Mouse (Mus musculus) lung, postnatal 0 days (tissue): ENCODE measurements at regions not wholly inside any gene's neighbourhood (a gene's known extent, or its start where the extent isn't known, plus 50 kb on each side); places are given as distances from the start of the nearest gene placed in this dataset.

Source experiments
- ATAC-seq: fragments of 200-750 bp; cut with Nextera tagmentation; 2 replicates; pipeline ENCODE4 v1.8.0; 2017; ENCODE audit warnings: moderate library complexity
- DNase-seq: peaks from one replicate; pipeline ENCODE4 v3.0.0-alpha.2; 2016; ENCODE audit warnings: low spot score
- H3K27ac ChIP-seq: fragments of 300-500 bp; sonication (generic); 2 replicates; pipeline ENCODE4 v1.5.1; 2014; ENCODE audit warnings: antibody characterized with exemption, mild to moderate bottlenecking, low read length, mixed read lengths
- H3K27me3 ChIP-seq: fragments of 300-500 bp; sonication (generic); replicated peaks from 2 replicates; pipeline ENCODE4 v1.6.1; 2014; ENCODE audit warnings: low read length, mixed read lengths; ENCODE audit not compliant: insufficient read depth
- H3K36me3 ChIP-seq: fragments of 300-500 bp; sonication (generic); 2 replicates; pipeline ENCODE4 v1.6.1; 2014; ENCODE audit warnings: low read length, mixed read lengths; ENCODE audit not compliant: insufficient read depth
- H3K4me1 ChIP-seq: fragments of 300-500 bp; sonication (generic); 2 replicates; pipeline ENCODE4 v1.6.1; 2014; ENCODE audit warnings: antibody characterized with exemption, low read depth, low read length, mixed read lengths; ENCODE audit not compliant: insufficient read depth
- H3K4me2 ChIP-seq: fragments of 300-500 bp; sonication (generic); replicated peaks from 2 replicates; pipeline ENCODE4 v1.6.1; 2014; ENCODE audit warnings: low read depth, mild to moderate bottlenecking, low read length, moderate library complexity, mixed read lengths
- H3K4me3 ChIP-seq: fragments of 300-500 bp; sonication (generic); 2 replicates; pipeline ENCODE4 v1.5.1; 2014; ENCODE audit warnings: low read depth, low read length
- H3K9ac ChIP-seq: fragments of 300-500 bp; sonication (generic); replicated peaks from 2 replicates; pipeline ENCODE4 v1.6.1; 2014; ENCODE audit warnings: low read depth, mild to moderate bottlenecking
- H3K9me3 ChIP-seq: fragments of 300-500 bp; sonication (generic); 2 replicates; pipeline ENCODE4 v1.6.1; 2016; ENCODE audit warnings: low read length, mixed read lengths
- CTCF ChIP-seq: IDR thresholded peaks from 2 replicates; pipeline ENCODE4 v1.5.1; 2016; ENCODE audit warnings: antibody characterized with exemption, mild to moderate bottlenecking
- EP300 ChIP-seq: IDR thresholded peaks from 2 replicates; pipeline ENCODE4 v1.6.1; 2016; ENCODE audit warnings: antibody characterized with exemption, mild to moderate bottlenecking, control low read depth
- WGBS: fragments of 180-500 bp; shearing (Covaris S2); extraction: QIAGEN DNeasy Blood & Tissue Kit; methylation state at CpG from one replicate; pipeline ENCODE4 v1.1.7; 2014; 5-methylcytosine and 5-hydroxymethylcytosine counted together

DNA sequence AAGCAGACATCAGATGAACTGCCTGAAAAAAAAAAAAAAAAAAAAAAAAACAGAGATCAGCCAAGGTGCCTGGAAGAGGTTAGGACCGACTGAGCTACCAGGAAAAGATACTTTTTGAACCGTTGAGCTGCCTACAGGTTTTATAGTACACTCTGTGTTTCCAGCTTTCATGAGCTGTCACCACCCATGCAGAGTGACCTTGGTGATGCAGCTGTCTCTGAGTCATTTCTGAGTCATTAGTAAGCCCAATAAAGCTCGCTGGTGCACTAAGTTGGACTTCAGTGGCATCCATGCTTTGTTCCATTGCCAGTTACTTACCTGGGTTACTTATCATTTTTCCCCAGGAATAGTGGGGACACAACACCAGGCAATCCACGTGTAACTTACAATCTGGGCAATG, 592.9 kb upstream of the Arpp21 start:
- Histone ChIP-seq H3K27ac (no peak overlapping the region), H3K36me3 (no peaks in the 10 kb centered on the region), H3K9me3 (no peaks in the 10 kb centered on the region), H3K9ac (no peak overlapping the region), H3K27me3 (no peaks in the 10 kb centered on the region), H3K4me1 (no peaks in the 10 kb centered on the region), H3K4me3 (no peak overlapping the region), H3K4me2 (no peak overlapping the region)
- no peak for TF ChIP-seq EP300
- DNase-seq, result no peak
- WGBS, result 67% methylated on average over 4 of the region's 4 CpGs
- ATAC-seq, result no peak

- H3K36me3 ChIP-seq, result no peaks in the 10 kb centered on the region
- H3K4me3 ChIP-seq, result no peak overlapping the region
- no peak overlapping the region for H3K9ac ChIP-seq
- H3K4me2 ChIP-seq, result no peak overlapping the region
- no peak overlapping the region for H3K27ac ChIP-seq
- no peak for TF ChIP-seq CTCF
- TF ChIP-seq EP300, result no peak
- H3K27me3 ChIP-seq, result no peaks in the 10 kb centered on the region
- no peaks in the 10 kb centered on the region for H3K4me1 ChIP-seq
- ATAC-seq (no peak), DNase-seq (no peak)
- 22% methylated on average over 5 of the region's 5 CpGs for WGBS
- H3K9me3 ChIP-seq, result no peaks in the 10 kb centered on the region
Observed at GRCm38 (mm10) chr9:112826592-112826991, 590.9 kb upstream of the Arpp21 start.

DNA sequence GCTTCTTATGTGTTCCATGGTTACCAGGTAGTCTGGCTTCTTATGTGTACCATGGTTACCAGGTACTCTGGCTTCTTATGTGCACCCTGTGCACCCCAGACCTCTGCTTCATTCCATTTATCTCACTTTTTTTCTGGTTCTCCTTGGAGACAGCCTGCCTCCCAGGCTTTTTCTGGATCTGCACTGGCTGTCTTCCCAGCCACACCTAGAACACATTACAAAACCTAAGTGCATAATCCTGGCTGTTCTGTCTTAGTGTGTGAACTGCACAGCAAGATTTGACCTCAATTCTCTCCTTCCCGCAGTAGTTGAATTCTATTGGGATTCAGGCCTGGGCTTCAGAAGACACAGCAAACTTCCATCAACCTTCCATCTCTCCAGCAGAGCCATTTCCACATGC, 586.2 kb upstream of the Arpp21 start:
- H3K4me2 ChIP-seq, result no peak overlapping the region
- H3K4me1 ChIP-seq, result no peaks in the 10 kb centered on the region
- 82% methylated on average over 1 of the region's 1 CpGs for WGBS
- TF ChIP-seq EP300, result no peak
- no peak for TF ChIP-seq CTCF
- no peak for ATAC-seq
- no peaks in the 10 kb centered on the region for H3K27me3 ChIP-seq
- H3K36me3 ChIP-seq, result no peaks in the 10 kb centered on the region
- H3K4me3 ChIP-seq, result no peak overlapping the region
- H3K9ac ChIP-seq, result no peak overlapping the region
- no peak overlapping the region for H3K27ac ChIP-seq
- H3K9me3 ChIP-seq, result no peaks in the 10 kb centered on the region
- DNase-seq, result no peak

DNA sequence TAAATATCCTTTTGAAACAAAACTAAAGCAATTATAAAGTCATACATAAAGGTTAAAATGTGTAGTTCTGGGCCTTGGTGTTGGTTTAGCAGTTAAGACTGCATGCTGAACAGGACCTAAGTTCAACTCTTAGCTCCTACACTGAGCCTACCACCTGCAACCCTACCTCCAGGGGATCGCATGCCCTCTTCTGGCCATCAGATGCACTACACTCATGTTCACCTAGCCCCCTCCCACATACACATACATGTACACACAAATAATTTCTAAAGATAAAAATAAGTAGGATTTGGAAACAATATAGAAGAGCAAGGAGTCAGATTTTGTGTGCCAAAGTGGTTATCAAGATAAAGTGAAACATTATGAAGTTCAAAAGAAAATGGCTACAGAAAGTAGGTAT, 576.2 kb upstream of the Arpp21 start:
- Histone ChIP-seq H3K4me2 (no peak overlapping the region), H3K4me3 (no peak overlapping the region), H3K9ac (no peak overlapping the region), H3K36me3 (no peaks in the 10 kb centered on the region), H3K4me1 (no peaks in the 10 kb centered on the region), H3K9me3 (no peaks in the 10 kb centered on the region), H3K27ac (no peak overlapping the region), H3K27me3 (no peaks in the 10 kb centered on the region)
- ATAC-seq (no peak), DNase-seq (no peak)
- TF ChIP-seq CTCF, result no peak; the same call in 1 of the 2 replicates
- no peak for TF ChIP-seq EP300
- WGBS, result 44% methylated on average over 1 of the region's 1 CpGs

DNA sequence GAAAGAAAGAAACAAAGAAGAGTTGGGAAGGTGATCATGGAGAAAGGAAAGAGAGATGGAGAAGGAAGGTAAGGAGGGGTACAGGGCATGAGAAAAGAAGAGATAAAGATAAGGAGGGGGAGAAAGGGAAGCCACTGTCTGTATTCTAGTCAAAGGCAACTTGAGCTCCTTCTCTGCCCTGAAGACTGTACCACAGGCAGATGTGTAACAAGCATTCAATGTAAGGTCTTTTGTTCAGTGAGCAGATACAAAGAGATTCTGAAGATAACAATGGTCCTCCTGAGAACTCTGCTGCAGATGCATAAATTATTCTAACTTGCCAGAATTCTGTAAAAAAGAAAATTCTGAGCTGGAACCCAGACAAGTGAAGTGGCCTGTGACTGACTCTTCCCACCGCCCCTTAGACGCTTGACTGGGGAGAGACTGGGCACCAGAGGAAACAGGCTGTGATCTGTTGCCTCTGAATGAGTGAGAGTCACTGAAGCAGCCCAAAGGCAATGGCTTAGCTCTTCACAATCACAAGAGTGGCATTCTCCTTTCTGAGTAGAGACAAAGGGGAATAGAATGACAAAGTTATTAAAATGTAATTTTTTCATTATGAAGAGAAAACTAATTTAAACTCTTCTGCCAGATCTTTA, 564.0 kb upstream of the Arpp21 start:
- Histone ChIP-seq H3K36me3 (no peaks in the 10 kb centered on the region), H3K9ac (no peak overlapping the region), H3K27me3 (no peaks in the 10 kb centered on the region), H3K4me1 (no peaks in the 10 kb centered on the region), H3K9me3 (no peaks in the 10 kb centered on the region), H3K4me3 (no peak overlapping the region), H3K4me2 (no peak overlapping the region), H3K27ac (no peak overlapping the region)
- ATAC-seq (no peak), DNase-seq (no peak)
- TF ChIP-seq CTCF (no peak), EP300 (no peak)
- 88% methylated on average over 2 of the region's 2 CpGs for WGBS

DNA sequence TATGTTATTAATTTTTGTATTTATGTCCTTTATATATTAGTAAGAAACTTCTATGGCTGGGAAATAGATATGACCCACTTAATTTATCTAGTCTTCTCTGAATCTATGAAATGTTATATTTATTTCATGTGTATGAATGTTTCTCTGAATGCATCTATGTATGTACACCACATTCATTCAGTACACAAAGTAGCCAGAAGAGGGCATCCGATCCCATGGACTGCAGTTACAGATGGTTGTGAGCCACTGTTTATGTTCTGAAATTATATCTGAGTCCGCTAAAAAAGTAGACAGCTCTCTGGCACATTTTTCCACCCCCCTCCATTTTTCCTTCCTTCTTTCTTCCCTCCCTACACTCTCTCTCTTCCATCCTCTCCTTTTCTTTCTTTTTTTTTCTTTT, 557.8 kb upstream of the Arpp21 start:
- Histone ChIP-seq H3K9ac (no peak overlapping the region), H3K27ac (no peak overlapping the region), H3K27me3 (no peaks in the 10 kb centered on the region), H3K4me2 (no peak overlapping the region), H3K4me3 (no peak overlapping the region), H3K4me1 (no peaks in the 10 kb centered on the region), H3K36me3 (no peaks in the 10 kb centered on the region), H3K9me3 (no peaks in the 10 kb centered on the region)
- WGBS, result 54% methylated on average over 2 of the region's 2 CpGs
- DNase-seq (no peak), ATAC-seq (no peak)
- TF ChIP-seq CTCF (peak; percentile 10; the same call in 1 of the 2 replicates), EP300 (no peak)

- TF ChIP-seq EP300 (no peak), CTCF (no peak)
- Histone ChIP-seq H3K4me2 (no peak overlapping the region), H3K9me3 (no peaks in the 10 kb centered on the region), H3K4me1 (no peaks in the 10 kb centered on the region), H3K36me3 (no peaks in the 10 kb centered on the region), H3K9ac (no peak overlapping the region), H3K27me3 (no peaks in the 10 kb centered on the region), H3K27ac (no peak overlapping the region), H3K4me3 (no peak overlapping the region)
- ATAC-seq (no peak), DNase-seq (no peak)
- 61% methylated on average over 3 of the region's 3 CpGs for WGBS
Observed at GRCm38 (mm10) chr9:112771981-112772380, 536.2 kb upstream of the Arpp21 start.
